Mouse (Mus musculus) kidney, adult 2 months (tissue): ENCODE data around the gene Ap1m2. TPM values are rescaled to one million over a fixed set of nuclear protein-coding genes. Genes with fewer than 3 reads are reported as not detected.

Experiments
- DNase-seq: peaks from one replicate; pipeline ENCODE4 v3.0.0; 2021
- H3K27ac ChIP-seq: fragments of 200-500 bp; 2 replicates; pipeline ENCODE4 v1.5.1; 2012; ENCODE audit warnings: low read depth, low read length, control low read depth, inconsistent platforms; ENCODE audit not compliant: insufficient read depth
- H3K27me3 ChIP-seq: fragments of 200-500 bp; replicated peaks from 2 replicates; pipeline ENCODE4 v1.6.1; 2012; ENCODE audit warnings: mild to moderate bottlenecking, moderate library complexity, low read length, inconsistent platforms; ENCODE audit not compliant: control insufficient read depth, insufficient read depth
- H3K36me3 ChIP-seq: fragments of 200-500 bp; 2 replicates; pipeline ENCODE4 v1.6.1; 2012; ENCODE audit warnings: mild to moderate bottlenecking, moderate library complexity, low read length, inconsistent platforms; ENCODE audit not compliant: control insufficient read depth, insufficient read depth
- H3K4me1 ChIP-seq: fragments of 200-500 bp; 2 replicates; pipeline ENCODE4 v1.6.1; 2011; ENCODE audit warnings: low read length; ENCODE audit not compliant: control insufficient read depth, insufficient read depth
- H3K4me3 ChIP-seq: fragments of 200-500 bp; 2 replicates; pipeline ENCODE4 v1.5.1; 2011; ENCODE audit warnings: mild to moderate bottlenecking, low read depth, low read length, control low read depth; ENCODE audit not compliant: insufficient read depth
- CTCF ChIP-seq: fragments of 200-500 bp; conservative IDR thresholded peaks from 2 replicates; pipeline ENCODE4 v1.5.1; 2011; ENCODE audit warnings: low read depth, mild to moderate bottlenecking, control low read depth, low read length, moderate library complexity, mixed read lengths; ENCODE audit not compliant: insufficient read depth, insufficient read length
- POLR2A ChIP-seq: fragments of 200-500 bp; IDR thresholded peaks from one replicate; pipeline ENCODE4 v1.6.1; 2011; ENCODE audit warnings: low read depth, low read length, control low read depth
- WGBS: fragments of 180-500 bp; shearing (Covaris S2); methylation state at CpG from one replicate; pipeline ENCODE4 v1.1.7; 2018; 5-methylcytosine and 5-hydroxymethylcytosine counted together
- polyA plus RNA-seq: library from polyadenylated mRNA; depleted of rRNA; stranded (reverse); fragments of >200 nt; gene quantifications from 2 replicates; pipeline ENCODE4 v1.2.3, GENCODE M21; 2012

The Ap1m2 gene
- polyA plus RNA-seq, 1 experiment, result 30.6 TPM

- Histone ChIP-seq H3K27me3 (no peaks in the 10 kb centered on the region), H3K4me1 (peaks cover 10% of the 10 kb centered on the region; the same call in 1 of the 2 replicates), H3K36me3 (no peaks in the 10 kb centered on the region), H3K4me3 (no peak overlapping the region), H3K27ac (no peak overlapping the region)
- 74% methylated on average over 2 of the region's 2 CpGs for WGBS
- no peak for TF ChIP-seq CTCF
- no peak for TF ChIP-seq POLR2A
- DNase-seq, result no peak
These were observed 22.8 kb downstream of the Ap1m2 start for GRCm38 (mm10) chr9:21289337-21289671.

- peak; percentile 23 for DNase-seq
- Histone ChIP-seq H3K27ac (peak overlapping the region; percentile 83), H3K4me1 (peaks cover 10% of the 10 kb centered on the region; the same call in 1 of the 2 replicates), H3K36me3 (no peaks in the 10 kb centered on the region), H3K4me3 (peak overlapping the region; percentile 65), H3K27me3 (no peaks in the 10 kb centered on the region)
- TF ChIP-seq POLR2A (no peak), CTCF (no peak)
- 68% methylated on average over 13 of the region's 13 CpGs for WGBS
These were observed 23.5 kb downstream of the Ap1m2 start for GRCm38 (mm10) chr9:21288404-21289336.

- peaks cover 10% of the 10 kb centered on the region; the same call in 1 of the 2 replicates for H3K4me1 ChIP-seq
- peak within 1 kb of the TSS; percentile 83 for H3K27ac ChIP-seq
- WGBS, result under 1% methylated on average over 59 of the region's 59 CpGs
- H3K27me3 ChIP-seq, result no peaks in the 10 kb centered on the region
- peak within 1 kb of the TSS; percentile 77 for H3K4me3 ChIP-seq
- TF ChIP-seq POLR2A (no peak), CTCF (no peak)
- H3K36me3 ChIP-seq, result no peaks in the 10 kb centered on the region
- DNase-seq, result peak; percentile 99
These were observed 24.4 kb downstream of the Ap1m2 start, which contains the start of gene Kri1 for GRCm38 (mm10) chr9:21287571-21288402. Gene Kri1 (minus strand): TSS chr9:21287969.

- no peak overlapping the region for H3K4me3 ChIP-seq
- H3K27me3 ChIP-seq, result no peaks in the 10 kb centered on the region
- DNase-seq, result no peak
- H3K4me1 ChIP-seq, result peaks cover 10% of the 10 kb centered on the region; the same call in 1 of the 2 replicates
- H3K27ac ChIP-seq, result no peak overlapping the region
- 53% methylated on average over 3 of the region's 3 CpGs for WGBS
- no peaks in the 10 kb centered on the region for H3K36me3 ChIP-seq
- no peak for TF ChIP-seq POLR2A
These were observed 25.4 kb downstream of the Ap1m2 start for GRCm38 (mm10) chr9:21286753-21287152.

- no peak for TF ChIP-seq CTCF
- 54% methylated on average over 3 of the region's 3 CpGs for WGBS
- no peaks in the 10 kb centered on the region for H3K36me3 ChIP-seq
- peaks cover 8% of the 10 kb centered on the region; the same call in 1 of the 2 replicates for H3K4me1 ChIP-seq
- no peak overlapping the region for H3K27ac ChIP-seq
- no peaks in the 10 kb centered on the region for H3K27me3 ChIP-seq
- no peak overlapping the region for H3K4me3 ChIP-seq
- peak; percentile 62 for DNase-seq
These were observed 28.1 kb downstream of the Ap1m2 start for GRCm38 (mm10) chr9:21283994-21284393.

DNA sequence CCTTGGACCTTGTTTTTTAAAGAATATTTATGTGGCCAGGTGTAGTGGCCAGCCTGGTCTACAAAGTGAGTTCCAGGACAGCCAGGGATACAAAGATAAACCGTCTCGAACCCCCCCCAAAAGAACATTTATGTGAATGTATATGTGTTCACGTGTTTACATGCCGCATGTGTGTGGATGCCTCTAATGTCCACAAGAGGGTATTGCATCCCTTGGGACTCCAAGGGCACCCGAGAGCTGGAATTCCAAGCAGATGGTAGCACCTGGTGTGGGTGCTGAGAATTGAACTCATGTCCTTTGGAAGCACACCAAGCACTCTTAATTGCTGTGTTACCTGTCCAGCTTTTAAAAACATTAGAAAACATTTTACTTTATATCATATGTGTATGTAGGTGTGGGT, 28.5 kb downstream of the Ap1m2 start:
- H3K4me1 ChIP-seq, result peaks cover 8% of the 10 kb centered on the region; the same call in 1 of the 2 replicates
- H3K36me3 ChIP-seq, result no peaks in the 10 kb centered on the region
- 90% methylated on average over 5 of the region's 5 CpGs for WGBS
- no peak for DNase-seq
- H3K27me3 ChIP-seq, result no peaks in the 10 kb centered on the region
- TF ChIP-seq CTCF (no peak), POLR2A (no peak)
- H3K4me3 ChIP-seq, result no peak overlapping the region
- no peak overlapping the region for H3K27ac ChIP-seq

DNA sequence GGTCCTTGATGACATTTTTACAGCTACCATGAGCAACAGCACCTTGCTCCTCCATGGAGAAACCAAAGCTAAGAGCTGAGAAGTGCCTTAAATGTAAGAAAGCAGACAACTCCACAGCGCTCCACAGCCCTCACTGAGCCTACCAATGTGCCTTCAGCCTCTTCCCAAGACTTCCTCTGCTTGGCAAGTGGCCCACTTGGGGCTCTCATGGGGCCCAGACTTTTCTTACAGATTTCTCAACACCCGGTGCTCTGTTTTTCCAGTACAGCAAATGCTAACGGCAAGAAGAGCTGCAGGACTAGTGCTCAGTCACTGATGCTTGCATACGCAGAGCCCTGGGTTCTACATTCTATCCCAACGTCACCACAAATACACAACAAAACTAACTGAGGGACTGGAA, 34.4 kb downstream of the Ap1m2 start:
- 96% methylated on average over 5 of the region's 5 CpGs for WGBS
- TF ChIP-seq POLR2A (no peak), CTCF (no peak)
- Histone ChIP-seq H3K4me3 (no peak overlapping the region), H3K36me3 (0 out of 2 replicates have a peak, but pooled peaks cover 2% of the 10 kb centered on the region), H3K27me3 (no peaks in the 10 kb centered on the region), H3K4me1 (no peaks in the 10 kb centered on the region), H3K27ac (no peak overlapping the region)
- DNase-seq, result no peak
